Mouse (Mus musculus): ENCODE measurements around the gene Nfyc. TPM values are rescaled to one million over a fixed set of nuclear protein-coding genes. Genes with fewer than 3 reads are reported as not detected.

Nfyc gene
- polyA plus RNA-seq, 1 experiment from 2014 or later: 101 TPM

DNA sequence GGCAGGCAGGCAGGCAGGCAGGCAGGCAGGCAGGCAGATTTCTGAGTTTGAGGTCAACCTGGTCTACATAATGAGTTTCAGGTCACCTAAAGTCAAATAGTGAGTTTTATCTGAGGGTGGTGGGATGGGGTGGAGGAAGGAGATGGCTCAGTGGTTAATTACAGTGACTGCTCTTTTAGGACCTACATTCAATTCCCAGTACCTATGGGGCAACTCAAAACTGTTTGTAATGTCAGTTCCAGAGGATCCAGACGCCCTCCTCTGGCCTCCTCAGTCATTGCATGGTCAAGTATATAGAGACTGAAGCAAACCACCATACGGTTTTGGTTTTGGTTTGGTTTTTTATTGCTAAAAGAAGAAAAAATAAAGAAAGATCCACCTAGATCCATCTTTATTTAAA, 29.9 kb downstream of the Nfyc start:
- H3K27ac ChIP-seq (ENCODE audit: low read depth): no peak overlapping the region
- H3K36me3 ChIP-seq (ENCODE audit: control insufficient read depth, insufficient read depth, low read length): no peaks in the 10 kb centered on the region
- DNase-seq (ENCODE audit: low spot score) (no peak), ATAC-seq (replicated peaks; ENCODE audit: low FRiP score, low TSS enrichment, low read depth) (no peak)
- WGBS: 27% methylated on average over 2 of the region's 2 CpGs
- H3K9me3 ChIP-seq (ENCODE audit: control insufficient read depth, low read length): no peaks in the 10 kb centered on the region
- no peak overlapping the region for H3K4me2 ChIP-seq (ENCODE audit: low read length)
- no peak overlapping the region for H3K4me3 ChIP-seq (ENCODE audit: low read depth, low read length)
- H3K4me1 ChIP-seq (replicated peaks; ENCODE audit: control insufficient read depth, insufficient read depth, low read length): peaks cover 10% of the 10 kb centered on the region
- no peak overlapping the region for H3K9ac ChIP-seq (ENCODE audit: low read length)
- H3K27me3 ChIP-seq (replicated peaks; ENCODE audit: control insufficient read depth, insufficient read depth, low read length): no peaks in the 10 kb centered on the region

DNA sequence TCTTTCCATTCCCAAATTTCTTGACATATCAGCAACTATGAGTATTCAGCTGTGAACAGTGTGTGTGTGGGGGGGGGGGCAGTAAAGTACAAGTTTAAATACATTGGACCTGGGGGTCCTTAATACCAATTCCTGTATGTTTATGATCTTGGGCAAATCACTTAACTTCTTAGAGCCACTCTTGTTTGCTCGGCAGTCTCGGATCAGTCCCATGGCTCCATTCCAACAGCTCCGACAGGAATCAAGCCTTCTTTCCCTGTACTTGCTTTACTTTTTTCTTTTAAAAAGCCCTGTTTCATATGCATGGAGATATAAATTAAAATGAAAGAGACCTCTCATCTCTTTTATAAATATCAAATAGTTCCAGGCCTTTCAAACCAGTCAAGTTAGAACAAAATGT, 30.7 kb downstream of the Nfyc start:
- Histone ChIP-seq H3K27ac (ENCODE audit: low read depth) (no peak overlapping the region), H3K4me1 (replicated peaks; ENCODE audit: control insufficient read depth, insufficient read depth, low read length) (peaks cover 12% of the 10 kb centered on the region), H3K9me3 (ENCODE audit: control insufficient read depth, low read length) (no peaks in the 10 kb centered on the region), H3K36me3 (ENCODE audit: control insufficient read depth, insufficient read depth, low read length) (no peaks in the 10 kb centered on the region), H3K27me3 (replicated peaks; ENCODE audit: control insufficient read depth, insufficient read depth, low read length) (no peaks in the 10 kb centered on the region), H3K4me3 (ENCODE audit: low read depth, low read length) (no peak overlapping the region), H3K4me2 (ENCODE audit: low read length) (no peak overlapping the region), H3K9ac (ENCODE audit: low read length) (no peak overlapping the region)
- ATAC-seq (replicated peaks; ENCODE audit: low FRiP score, low TSS enrichment, low read depth) (no peak), DNase-seq (ENCODE audit: low spot score) (no peak)
- 46% methylated on average over 3 of the region's 3 CpGs for WGBS

DNA sequence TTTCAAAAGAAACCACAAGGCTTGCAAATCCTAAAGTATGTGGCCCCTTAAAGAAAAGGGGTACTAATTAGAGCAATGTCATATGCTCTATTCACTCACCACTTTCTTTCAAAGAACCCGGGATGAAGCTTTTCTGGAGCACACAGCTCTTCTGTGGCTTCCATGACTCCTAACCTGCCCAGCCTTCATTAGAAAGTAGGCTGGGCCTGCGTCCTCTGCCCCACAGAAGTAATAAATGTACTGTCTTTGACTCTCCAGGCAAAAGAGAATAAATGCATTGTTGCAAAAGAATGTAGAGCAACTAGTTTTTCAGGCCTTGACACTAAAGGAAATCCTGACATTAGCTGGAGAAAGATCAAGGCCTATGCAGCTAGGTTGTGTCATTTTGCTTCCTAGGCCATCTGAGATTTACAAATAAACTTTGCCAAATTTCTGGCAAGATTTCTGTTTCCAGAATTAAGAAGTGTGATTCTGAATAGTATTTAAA, 31.6 kb downstream of the Nfyc start:
- H3K27ac ChIP-seq (ENCODE audit: low read depth): no peak overlapping the region
- 54% methylated on average over 2 of the region's 2 CpGs for WGBS
- no peaks in the 10 kb centered on the region for H3K36me3 ChIP-seq (ENCODE audit: control insufficient read depth, insufficient read depth, low read length)
- no peak overlapping the region for H3K9ac ChIP-seq (ENCODE audit: low read length)
- no peaks in the 10 kb centered on the region for H3K27me3 ChIP-seq (replicated peaks; ENCODE audit: control insufficient read depth, insufficient read depth, low read length)
- no peak overlapping the region for H3K4me3 ChIP-seq (ENCODE audit: low read depth, low read length)
- peaks cover 16% of the 10 kb centered on the region for H3K4me1 ChIP-seq (replicated peaks; ENCODE audit: control insufficient read depth, insufficient read depth, low read length)
- ATAC-seq (replicated peaks; ENCODE audit: low FRiP score, low TSS enrichment, low read depth) (no peak), DNase-seq (ENCODE audit: low spot score) (no peak)
- H3K4me2 ChIP-seq (ENCODE audit: low read length): no peak overlapping the region
- no peaks in the 10 kb centered on the region for H3K9me3 ChIP-seq (ENCODE audit: control insufficient read depth, low read length)

DNA sequence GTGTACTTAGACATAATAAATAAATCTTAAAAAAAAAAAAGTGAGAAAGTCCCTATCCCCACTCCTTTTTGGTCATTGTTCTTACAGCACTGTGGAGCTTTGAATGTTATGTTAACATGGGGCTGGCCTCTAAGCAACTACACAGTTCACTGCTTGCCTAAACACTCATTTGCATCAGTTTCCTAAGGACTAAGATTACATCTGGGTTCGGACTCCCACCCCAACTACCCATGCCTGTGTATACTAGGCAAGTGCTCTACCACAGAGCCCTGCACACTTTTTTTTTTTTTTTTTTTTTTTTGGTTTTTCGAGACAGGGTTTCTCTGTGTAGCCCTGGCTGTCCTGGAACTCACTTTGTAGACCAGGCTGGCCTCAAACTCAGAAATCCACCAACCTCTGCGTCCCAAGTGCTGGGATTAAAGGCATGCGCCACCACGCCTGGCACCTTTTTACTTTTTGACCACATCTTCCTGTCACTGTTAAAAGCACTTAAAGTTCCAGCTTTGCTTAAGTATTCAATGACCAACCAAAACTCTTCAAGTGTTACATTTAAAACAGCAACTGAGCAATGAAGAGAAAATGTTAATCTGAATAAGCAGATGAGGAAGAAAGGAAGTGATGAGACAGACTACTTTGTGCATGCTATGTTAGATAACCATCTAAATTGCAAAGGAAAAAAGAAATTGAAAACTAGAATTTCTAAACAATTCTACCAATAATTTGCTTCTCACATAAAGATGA, 33.2 kb downstream of the Nfyc start:
- no peaks in the 10 kb centered on the region for H3K9me3 ChIP-seq (ENCODE audit: control insufficient read depth, low read length)
- H3K4me1 ChIP-seq (replicated peaks; ENCODE audit: control insufficient read depth, insufficient read depth, low read length): peaks cover 16% of the 10 kb centered on the region
- no peak overlapping the region for H3K9ac ChIP-seq (ENCODE audit: low read length)
- ATAC-seq (replicated peaks; ENCODE audit: low FRiP score, low TSS enrichment, low read depth): no peak
- 97% methylated on average over 4 of the region's 5 CpGs for WGBS
- H3K4me3 ChIP-seq (ENCODE audit: low read depth, low read length): no peak overlapping the region
- H3K36me3 ChIP-seq (ENCODE audit: control insufficient read depth, insufficient read depth, low read length): no peaks in the 10 kb centered on the region
- H3K27me3 ChIP-seq (replicated peaks; ENCODE audit: control insufficient read depth, insufficient read depth, low read length): no peaks in the 10 kb centered on the region
- H3K27ac ChIP-seq (ENCODE audit: low read depth): no peak overlapping the region
- H3K4me2 ChIP-seq (ENCODE audit: low read length): no peak overlapping the region
- no peak for DNase-seq (ENCODE audit: low spot score)

DNA sequence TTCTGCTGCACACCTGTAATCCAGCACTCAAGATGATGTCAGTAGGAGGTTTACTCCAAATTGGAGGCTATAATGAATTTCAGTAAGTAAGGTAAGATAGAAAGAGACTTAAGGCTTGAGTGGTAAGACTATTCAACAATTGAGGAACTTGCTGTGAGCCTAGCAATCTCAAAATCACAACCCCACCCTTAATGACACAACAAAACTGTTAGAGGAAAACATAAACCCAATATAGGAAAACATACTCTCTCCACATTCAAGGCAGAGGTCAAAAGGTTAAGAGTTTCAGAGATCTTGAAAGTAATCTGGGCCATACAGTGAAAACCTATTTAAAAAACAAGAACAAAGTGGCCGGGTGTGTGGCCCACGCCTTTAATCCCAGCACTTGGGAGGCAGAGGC, 34.7 kb downstream of the Nfyc start:
- Histone ChIP-seq H3K27me3 (replicated peaks; ENCODE audit: control insufficient read depth, insufficient read depth, low read length) (no peaks in the 10 kb centered on the region), H3K27ac (ENCODE audit: low read depth) (no peak overlapping the region), H3K36me3 (ENCODE audit: control insufficient read depth, insufficient read depth, low read length) (no peaks in the 10 kb centered on the region), H3K9me3 (ENCODE audit: control insufficient read depth, low read length) (no peaks in the 10 kb centered on the region), H3K9ac (ENCODE audit: low read length) (no peak overlapping the region), H3K4me2 (ENCODE audit: low read length) (no peak overlapping the region), H3K4me1 (replicated peaks; ENCODE audit: control insufficient read depth, insufficient read depth, low read length) (peaks cover 16% of the 10 kb centered on the region), H3K4me3 (ENCODE audit: low read depth, low read length) (no peak overlapping the region)
- ATAC-seq (replicated peaks; ENCODE audit: low FRiP score, low TSS enrichment, low read depth) (no peak), DNase-seq (ENCODE audit: low spot score) (no peak)
- 78% methylated on average over 2 of the region's 2 CpGs for WGBS

DNA sequence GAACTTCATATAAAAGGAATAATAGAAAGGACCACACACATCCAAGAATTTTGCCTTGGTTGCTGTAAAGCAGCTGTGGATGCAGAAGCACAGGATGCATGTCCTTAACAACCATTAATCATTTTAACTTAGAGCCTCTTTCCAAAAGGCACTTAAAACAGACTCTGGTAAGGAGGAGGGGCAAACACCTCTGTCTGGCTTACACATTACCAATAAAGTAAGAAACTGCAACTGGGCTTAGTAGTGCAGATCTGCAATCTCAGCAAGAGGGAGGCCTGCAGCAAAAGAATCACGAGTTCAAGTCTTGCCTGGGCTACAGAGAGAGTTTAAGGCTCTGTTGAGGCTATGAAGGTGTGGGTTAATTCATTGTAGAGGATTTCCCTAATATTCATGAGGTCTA, 35.7 kb downstream of the Nfyc start:
- Histone ChIP-seq H3K36me3 (ENCODE audit: control insufficient read depth, insufficient read depth, low read length) (0 out of 2 replicates have a peak, but pooled peaks cover 4% of the 10 kb centered on the region), H3K4me1 (replicated peaks; ENCODE audit: control insufficient read depth, insufficient read depth, low read length) (peaks cover 11% of the 10 kb centered on the region), H3K9me3 (ENCODE audit: control insufficient read depth, low read length) (no peaks in the 10 kb centered on the region), H3K4me2 (ENCODE audit: low read length) (no peak overlapping the region), H3K4me3 (ENCODE audit: low read depth, low read length) (no peak overlapping the region), H3K27ac (ENCODE audit: low read depth) (no peak overlapping the region), H3K27me3 (replicated peaks; ENCODE audit: control insufficient read depth, insufficient read depth, low read length) (no peaks in the 10 kb centered on the region), H3K9ac (ENCODE audit: low read length) (no peak overlapping the region)
- ATAC-seq (replicated peaks; ENCODE audit: low FRiP score, low TSS enrichment, low read depth) (no peak), DNase-seq (ENCODE audit: low spot score) (no peak)
- 61% methylated on average over 1 of the region's 1 CpGs for WGBS

DNA sequence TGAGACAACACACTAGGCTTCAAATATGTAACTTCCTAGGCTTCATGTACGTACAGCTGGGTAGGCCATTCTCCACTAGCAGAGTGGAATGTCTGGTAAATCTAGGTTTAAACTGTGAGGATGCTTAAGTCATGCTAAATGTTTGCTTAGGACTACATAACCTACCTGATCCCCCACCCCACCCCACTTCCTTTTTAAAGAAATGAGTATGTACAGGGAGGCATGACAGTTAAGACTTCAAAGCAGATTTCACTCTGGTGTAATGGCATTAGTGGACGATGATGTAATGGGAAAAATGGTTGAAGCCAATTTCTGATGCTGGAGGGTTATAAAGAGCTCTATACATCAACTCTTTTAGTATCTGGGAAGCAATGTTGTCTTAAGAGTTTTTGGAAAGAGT, 38.5 kb downstream of the Nfyc start:
- Histone ChIP-seq H3K4me2 (ENCODE audit: low read length) (no peak overlapping the region), H3K4me1 (replicated peaks; ENCODE audit: control insufficient read depth, insufficient read depth, low read length) (peaks cover 6% of the 10 kb centered on the region), H3K36me3 (ENCODE audit: control insufficient read depth, insufficient read depth, low read length) (peaks cover 29% of the 10 kb centered on the region), H3K27me3 (replicated peaks; ENCODE audit: control insufficient read depth, insufficient read depth, low read length) (no peaks in the 10 kb centered on the region), H3K9me3 (ENCODE audit: control insufficient read depth, low read length) (no peaks in the 10 kb centered on the region), H3K27ac (ENCODE audit: low read depth) (no peak overlapping the region), H3K4me3 (ENCODE audit: low read depth, low read length) (no peak overlapping the region), H3K9ac (ENCODE audit: low read length) (no peak overlapping the region)
- ATAC-seq (replicated peaks; ENCODE audit: low FRiP score, low TSS enrichment, low read depth): no peak
- DNase-seq (ENCODE audit: low spot score): no peak
- WGBS: 77% methylated on average over 2 of the region's 2 CpGs

DNA sequence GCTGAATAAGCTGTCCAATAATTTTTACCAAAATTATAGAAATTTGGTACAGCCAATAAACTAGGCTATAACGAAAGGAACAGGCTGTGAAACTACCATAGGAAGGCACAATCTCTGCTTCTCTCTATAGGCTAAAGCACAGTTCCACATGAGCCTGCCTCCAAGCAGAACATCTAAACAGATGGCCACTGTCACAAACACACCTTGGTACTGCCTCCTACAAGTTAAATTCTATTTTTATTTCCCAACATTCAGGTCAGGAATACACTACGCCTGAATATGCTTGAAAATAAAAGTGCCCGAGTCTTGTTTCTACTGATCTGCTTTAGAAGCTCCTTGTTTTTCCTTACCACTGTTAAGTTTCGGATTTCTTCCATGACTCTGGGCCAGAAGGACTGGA, 41.3 kb downstream of the Nfyc start:
- WGBS: 96% methylated on average over 4 of the region's 4 CpGs
- no peak overlapping the region for H3K4me2 ChIP-seq (ENCODE audit: low read length)
- H3K27ac ChIP-seq (ENCODE audit: low read depth): no peak overlapping the region
- H3K4me1 ChIP-seq (replicated peaks; ENCODE audit: control insufficient read depth, insufficient read depth, low read length): no peaks in the 10 kb centered on the region; the same call in 1 of the 2 replicates
- H3K9ac ChIP-seq (ENCODE audit: low read length): no peak overlapping the region
- no peak for ATAC-seq (replicated peaks; ENCODE audit: low FRiP score, low TSS enrichment, low read depth)
- H3K27me3 ChIP-seq (replicated peaks; ENCODE audit: control insufficient read depth, insufficient read depth, low read length): no peaks in the 10 kb centered on the region
- H3K9me3 ChIP-seq (ENCODE audit: control insufficient read depth, low read length): no peaks in the 10 kb centered on the region
- no peak for DNase-seq (ENCODE audit: low spot score)
- peaks cover 54% of the 10 kb centered on the region for H3K36me3 ChIP-seq (ENCODE audit: control insufficient read depth, insufficient read depth, low read length)
- no peak overlapping the region for H3K4me3 ChIP-seq (ENCODE audit: low read depth, low read length)

DNA sequence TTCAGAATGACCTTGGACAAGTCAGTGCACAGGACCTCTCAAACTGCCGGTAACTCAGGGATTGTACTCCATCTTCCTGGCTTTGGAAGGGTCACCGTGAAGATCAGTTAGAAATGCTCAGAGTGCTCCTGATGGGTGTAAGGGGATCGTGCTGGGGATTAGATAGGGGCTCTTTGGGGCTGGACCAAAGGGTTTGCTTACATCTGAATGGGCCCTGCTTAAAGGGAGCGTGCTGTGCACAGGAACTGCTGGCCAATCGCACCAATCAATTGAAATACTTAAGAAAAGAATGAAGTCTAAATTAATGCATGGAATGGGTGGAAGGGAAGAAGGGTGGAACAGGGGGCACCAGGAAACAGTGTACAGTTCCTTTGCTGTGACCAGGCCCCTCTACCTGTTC, 75.6 kb downstream of the Nfyc start:
- WGBS: 64% methylated on average over 5 of the region's 5 CpGs
- Histone ChIP-seq H3K27me3 (replicated peaks; ENCODE audit: control insufficient read depth, insufficient read depth, low read length) (peaks cover 7% of the 10 kb centered on the region; the same call in 1 of the 2 replicates), H3K4me2 (ENCODE audit: low read length) (no peak overlapping the region), H3K9ac (ENCODE audit: low read length) (no peak overlapping the region), H3K4me3 (ENCODE audit: low read depth, low read length) (no peak overlapping the region), H3K27ac (ENCODE audit: low read depth) (no peak overlapping the region), H3K9me3 (ENCODE audit: control insufficient read depth, low read length) (no peaks in the 10 kb centered on the region), H3K36me3 (ENCODE audit: control insufficient read depth, insufficient read depth, low read length) (peaks cover 38% of the 10 kb centered on the region), H3K4me1 (replicated peaks; ENCODE audit: control insufficient read depth, insufficient read depth, low read length) (no peaks in the 10 kb centered on the region)
- ATAC-seq (replicated peaks; ENCODE audit: low FRiP score, low TSS enrichment, low read depth) (no peak), DNase-seq (ENCODE audit: low spot score) (no peak)

Measured in intestine, embryonic 14.5 days (tissue).